Mouse (Mus musculus): Measurements from ENCODE around the gene Cd3e. TPM values are rescaled to one million over a fixed set of nuclear protein-coding genes. Genes with fewer than 3 reads are reported as not detected.

Cd3e gene
- polyA plus RNA-seq (2014; fragmentation: Illumina TruSeq; extraction: RNeasy Lipid Tissue Mini Kit (QIAGEN cat#74804); ENCODE audit: low read depth, low replicate concordance), result 1.6 TPM

GRCm38 (mm10) chr9:45009180-45010078, at the start of gene Cd3e:
Gene Cd3e, minus strand, starts transcription at chr9:45009627.

DNA sequence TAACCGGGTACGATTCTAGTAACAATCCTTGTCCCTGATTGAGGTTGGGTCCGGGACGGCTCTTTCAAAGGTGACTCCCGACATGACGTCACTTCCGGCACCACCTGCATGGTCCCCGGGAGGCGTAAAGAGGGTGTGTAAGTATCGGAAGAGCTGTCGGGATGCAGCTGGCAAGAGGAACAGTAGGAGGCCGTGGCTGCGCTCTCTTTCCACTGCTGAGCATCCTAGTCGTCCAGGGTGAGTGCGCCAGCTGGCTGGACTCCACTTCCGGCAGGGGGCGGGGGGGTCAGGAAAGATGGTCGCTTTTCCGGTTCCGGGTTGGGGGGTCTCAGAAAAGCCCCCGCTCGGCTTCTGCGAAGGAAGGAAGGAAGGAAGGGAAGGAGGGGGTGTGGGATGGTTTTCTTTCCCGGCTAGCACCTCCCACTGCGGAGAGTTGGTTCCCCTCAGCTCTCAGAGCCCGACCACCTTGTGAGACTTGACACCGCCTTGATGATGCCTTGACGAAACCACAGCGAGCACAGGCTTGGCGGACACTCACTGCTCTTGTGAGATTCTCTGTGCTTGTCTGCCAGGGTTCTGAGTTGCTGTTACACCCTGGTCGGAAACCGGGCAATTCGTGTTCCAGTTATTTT, 45.8 kb upstream of the Cd3e start, which contains the start of gene Mpzl3:
Gene Mpzl3 (plus strand): TSS at position 105 of the 632 bp plus-strand sequence.

GRCm38 (mm10) chr9:45039499-45039898, 30.1 kb upstream of the Cd3e start, which contains the start of gene Mpzl2:
Gene Mpzl2, plus strand, starts transcription at chr9:45039799.

DNA sequence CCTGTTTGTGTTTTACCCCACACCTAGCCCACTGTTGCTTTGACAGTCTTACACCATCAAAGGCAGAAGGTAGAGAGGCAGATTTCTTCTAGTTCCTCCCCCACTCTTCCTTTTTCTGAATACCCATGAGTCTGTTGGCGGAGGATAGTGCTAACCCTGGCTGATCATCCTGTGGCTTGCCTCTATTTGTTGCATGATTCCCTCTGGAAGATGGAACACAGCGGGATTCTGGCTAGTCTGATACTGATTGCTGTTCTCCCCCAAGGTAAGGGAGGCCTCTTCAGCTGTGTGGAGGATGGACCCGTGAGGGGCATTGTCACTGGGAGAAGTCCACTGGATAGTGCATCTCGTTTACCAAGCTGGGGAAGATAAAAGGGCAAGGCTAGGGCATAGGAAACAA, 27.8 kb downstream of the Cd3e start, which contains the start of gene Cd3d:
Gene Cd3d (plus strand): TSS at position 111 of the 400 bp plus-strand sequence.

DNA sequence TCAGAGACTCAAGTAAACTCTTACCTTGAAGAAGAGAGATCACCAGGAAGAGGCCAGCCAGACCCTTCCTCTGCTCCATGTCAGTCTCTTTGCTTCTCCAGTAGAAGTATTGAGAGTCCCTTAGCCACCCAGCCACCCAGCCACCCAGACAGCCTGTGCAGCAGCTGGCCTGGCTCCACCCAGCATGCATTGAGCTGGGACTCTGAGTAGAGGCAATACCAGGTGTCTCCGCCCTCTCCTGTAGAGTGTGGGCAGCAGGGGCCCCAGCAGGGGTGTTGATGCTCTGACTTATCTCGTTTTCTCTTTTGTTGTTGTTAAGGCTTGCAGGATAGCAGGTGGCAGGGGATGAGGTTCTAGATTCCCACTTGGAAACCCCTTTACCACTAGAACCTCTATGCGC, 29.2 kb downstream of the Cd3e start, which contains the start of gene Cd3g:
Gene Cd3g (minus strand): TSS at position 190 of the 400 bp plus-strand sequence.

GRCm38 (mm10) chr9:44965126-44965832, 44.1 kb downstream of the Cd3e start, which contains the start of gene Ube4a:
Gene Ube4a, minus strand, starts transcription at chr9:44965600.

Other genes starting within 250 kb of the Cd3e start
- gene Arcn1, start 241.8 kb downstream of the Cd3e start, polyA plus RNA-seq (2014; fragmentation: Illumina TruSeq; extraction: RNeasy Lipid Tissue Mini Kit (QIAGEN cat#74804); ENCODE audit: low read depth, low replicate concordance), result 391 TPM
- 28.7 TPM for gene Ift46, start 241.7 kb downstream of the Cd3e start, polyA plus RNA-seq (2014; fragmentation: Illumina TruSeq; extraction: RNeasy Lipid Tissue Mini Kit (QIAGEN cat#74804); ENCODE audit: low read depth, low replicate concordance)
- gene Tmem25, start 210.3 kb downstream of the Cd3e start, polyA plus RNA-seq (2014; fragmentation: Illumina TruSeq; extraction: RNeasy Lipid Tissue Mini Kit (QIAGEN cat#74804); ENCODE audit: low read depth, low replicate concordance), result 1.0 TPM
- gene Ttc36, start 206.6 kb downstream of the Cd3e start, polyA plus RNA-seq (2014; fragmentation: Illumina TruSeq; extraction: RNeasy Lipid Tissue Mini Kit (QIAGEN cat#74804); ENCODE audit: low read depth, low replicate concordance), result not detected
- 28.0 TPM for gene Kmt2a, start 128.3 kb downstream of the Cd3e start, polyA plus RNA-seq (2014; fragmentation: Illumina TruSeq; extraction: RNeasy Lipid Tissue Mini Kit (QIAGEN cat#74804); ENCODE audit: low read depth, low replicate concordance)
- gene Atp5l, start 88.9 kb downstream of the Cd3e start, polyA plus RNA-seq (2014; fragmentation: Illumina TruSeq; extraction: RNeasy Lipid Tissue Mini Kit (QIAGEN cat#74804); ENCODE audit: low read depth, low replicate concordance), result 608 TPM
- gene Ube4a, start 44.0 kb downstream of the Cd3e start, polyA plus RNA-seq (2014; fragmentation: Illumina TruSeq; extraction: RNeasy Lipid Tissue Mini Kit (QIAGEN cat#74804); ENCODE audit: low read depth, low replicate concordance), result 87.4 TPM
- gene Cd3g, start 29.2 kb downstream of the Cd3e start, polyA plus RNA-seq (2014; fragmentation: Illumina TruSeq; extraction: RNeasy Lipid Tissue Mini Kit (QIAGEN cat#74804); ENCODE audit: low read depth, low replicate concordance), result 3.1 TPM
- 1.1 TPM for gene Cd3d, start 27.8 kb downstream of the Cd3e start, polyA plus RNA-seq (2014; fragmentation: Illumina TruSeq; extraction: RNeasy Lipid Tissue Mini Kit (QIAGEN cat#74804); ENCODE audit: low read depth, low replicate concordance)
- 149 TPM for gene Mpzl2, start 30.2 kb upstream of the Cd3e start, polyA plus RNA-seq (2014; fragmentation: Illumina TruSeq; extraction: RNeasy Lipid Tissue Mini Kit (QIAGEN cat#74804); ENCODE audit: low read depth, low replicate concordance)
- 57.8 TPM for gene Mpzl3, start 45.6 kb upstream of the Cd3e start, polyA plus RNA-seq (2014; fragmentation: Illumina TruSeq; extraction: RNeasy Lipid Tissue Mini Kit (QIAGEN cat#74804); ENCODE audit: low read depth, low replicate concordance)
- 13.2 TPM for gene Jaml, start 69.6 kb upstream of the Cd3e start, polyA plus RNA-seq (2014; fragmentation: Illumina TruSeq; extraction: RNeasy Lipid Tissue Mini Kit (QIAGEN cat#74804); ENCODE audit: low read depth, low replicate concordance)
- 1.8 TPM for gene Scn2b, start 108.2 kb upstream of the Cd3e start, polyA plus RNA-seq (2014; fragmentation: Illumina TruSeq; extraction: RNeasy Lipid Tissue Mini Kit (QIAGEN cat#74804); ENCODE audit: low read depth, low replicate concordance)
- 0.13 TPM for gene Scn4b, start 128.8 kb upstream of the Cd3e start, polyA plus RNA-seq (2014; fragmentation: Illumina TruSeq; extraction: RNeasy Lipid Tissue Mini Kit (QIAGEN cat#74804); ENCODE audit: low read depth, low replicate concordance)
- not detected for gene BC049352, start 172.4 kb upstream of the Cd3e start, polyA plus RNA-seq (2014; fragmentation: Illumina TruSeq; extraction: RNeasy Lipid Tissue Mini Kit (QIAGEN cat#74804); ENCODE audit: low read depth, low replicate concordance)
- gene Tmprss4, start 194.5 kb upstream of the Cd3e start, polyA plus RNA-seq (2014; fragmentation: Illumina TruSeq; extraction: RNeasy Lipid Tissue Mini Kit (QIAGEN cat#74804); ENCODE audit: low read depth, low replicate concordance), result 41.3 TPM